Mouse (Mus musculus) heart, postnatal 4 days (tissue): Measurements from ENCODE around the gene B4galnt3. TPM values are rescaled to one million over a fixed set of nuclear protein-coding genes. Genes with fewer than 3 reads are reported as not detected.

ENCODE experiments used
- DNase-seq: peaks from one replicate; pipeline ENCODE4 v3.0.0; 2021
- total RNA-seq, 2 experiments: library from RNA; stranded (reverse); gene quantifications; 2 replicates each; pipeline ENCODE4 v1.2.3; 2021

The B4galnt3 gene
- total RNA-seq, 2 experiments from 2014 or later = 0.65 to 0.81 TPM

DNA sequence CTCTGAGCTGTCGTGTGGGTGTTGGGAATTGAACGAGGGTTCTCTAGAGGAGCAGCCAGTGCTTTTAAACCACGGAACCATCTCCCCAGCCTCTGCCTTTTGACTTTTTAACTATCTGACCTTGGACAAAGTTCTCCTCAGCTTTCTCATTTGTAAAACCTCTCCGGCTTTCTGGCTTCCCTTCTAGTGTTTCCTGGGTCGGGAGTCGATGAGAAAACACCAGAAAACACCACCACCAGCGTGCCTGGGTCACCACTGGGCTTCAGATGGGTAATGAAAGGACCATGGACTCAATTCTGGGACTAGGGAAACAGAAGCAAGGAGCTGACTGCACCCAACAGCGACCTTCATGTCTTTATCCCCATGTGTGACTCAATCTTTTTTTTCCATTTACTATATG lies 20.2 kb downstream of the B4galnt3 start:
- no peak for DNase-seq

DNA sequence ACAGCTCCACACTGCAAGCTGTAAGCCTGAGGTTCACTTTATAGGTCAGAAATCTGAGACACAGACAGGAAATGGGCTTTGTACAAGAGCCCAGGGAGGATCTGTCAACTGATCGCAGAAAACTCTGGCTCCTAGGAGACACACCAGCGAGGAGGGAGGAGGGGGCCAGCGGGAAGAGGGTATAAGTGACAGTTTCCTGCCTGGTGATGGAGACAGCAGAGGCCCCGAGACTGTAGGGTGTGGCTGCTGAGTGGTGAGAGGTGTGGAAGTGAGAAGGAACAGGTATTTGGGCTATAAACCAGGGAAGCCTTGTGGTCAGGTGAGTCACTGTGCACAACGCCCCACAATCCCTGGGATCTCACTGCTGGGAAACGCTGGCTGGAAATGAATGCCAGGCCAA lies 30.2 kb downstream of the B4galnt3 start:
- no peak for DNase-seq

DNA sequence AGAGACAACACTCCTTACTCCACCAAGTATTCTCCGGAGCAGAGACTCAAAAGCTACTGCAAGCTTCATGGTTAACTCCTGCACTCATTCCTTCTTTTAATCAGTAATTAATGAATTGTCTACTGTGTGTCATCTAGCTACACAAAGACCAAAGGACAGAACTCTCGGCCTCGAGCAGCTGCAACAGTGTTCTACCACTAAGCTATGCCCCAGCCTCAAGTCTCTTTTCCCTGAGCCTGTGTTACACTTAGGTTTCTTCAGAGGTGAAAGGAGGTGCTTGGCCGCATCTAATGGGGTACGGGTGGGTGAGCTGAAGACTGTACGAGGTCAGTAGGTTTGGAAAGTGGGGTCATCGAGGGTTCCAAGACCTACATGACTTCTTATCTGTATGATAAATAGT lies 30.8 kb downstream of the B4galnt3 start:
- DNase-seq = no peak

DNA sequence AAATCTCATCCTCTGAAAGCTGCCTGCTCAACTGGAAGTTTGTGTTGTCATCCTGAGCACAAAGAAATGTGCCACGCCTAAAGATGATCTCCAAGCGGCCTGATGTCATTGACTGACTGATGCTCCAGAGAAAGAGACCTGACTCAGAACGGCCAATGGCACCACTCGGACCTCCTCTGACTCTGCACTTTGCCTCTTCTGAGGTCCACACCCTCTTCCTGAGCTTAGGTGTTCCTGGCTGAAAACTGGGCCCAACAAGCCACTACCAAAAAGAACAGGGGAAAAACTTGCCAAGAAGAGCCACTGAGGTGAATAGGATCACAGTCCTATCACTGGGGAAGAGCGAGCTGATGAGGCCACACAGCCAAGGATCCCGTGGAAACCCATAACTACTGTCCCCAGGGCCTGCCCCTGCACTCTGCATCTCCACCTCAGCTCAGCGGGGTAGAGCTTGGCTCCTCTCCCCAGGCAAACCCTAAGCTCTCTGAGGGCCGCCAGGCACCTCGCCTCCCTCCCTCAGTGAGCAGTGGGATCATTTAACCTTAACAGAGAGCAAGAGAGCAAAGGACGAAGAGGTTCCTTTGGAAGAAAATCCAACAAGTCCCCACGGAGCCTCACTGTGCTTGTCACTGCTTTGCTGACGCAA lies 31.4 kb downstream of the B4galnt3 start:
- no peak for DNase-seq

DNA sequence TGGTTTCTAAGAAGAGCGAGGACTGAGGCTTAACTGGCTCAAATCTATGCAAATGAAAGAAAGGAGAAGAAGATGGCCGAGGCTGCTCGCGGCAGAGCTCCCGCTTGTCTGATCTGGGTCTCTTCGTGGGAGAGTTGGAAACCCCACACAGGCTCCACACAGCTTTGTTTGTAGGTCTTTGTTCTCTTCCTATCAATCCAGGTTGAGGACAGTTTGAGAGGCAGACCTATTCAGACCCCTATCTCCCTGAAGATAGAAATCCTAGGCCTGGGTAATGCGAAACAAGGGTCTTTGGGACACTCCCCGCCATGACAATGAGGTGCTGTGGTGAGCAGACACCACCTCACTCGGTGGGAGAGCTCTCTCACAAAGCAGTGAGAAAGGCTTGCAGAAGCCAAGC lies 34.9 kb downstream of the B4galnt3 start:
- DNase-seq = no peak

DNA sequence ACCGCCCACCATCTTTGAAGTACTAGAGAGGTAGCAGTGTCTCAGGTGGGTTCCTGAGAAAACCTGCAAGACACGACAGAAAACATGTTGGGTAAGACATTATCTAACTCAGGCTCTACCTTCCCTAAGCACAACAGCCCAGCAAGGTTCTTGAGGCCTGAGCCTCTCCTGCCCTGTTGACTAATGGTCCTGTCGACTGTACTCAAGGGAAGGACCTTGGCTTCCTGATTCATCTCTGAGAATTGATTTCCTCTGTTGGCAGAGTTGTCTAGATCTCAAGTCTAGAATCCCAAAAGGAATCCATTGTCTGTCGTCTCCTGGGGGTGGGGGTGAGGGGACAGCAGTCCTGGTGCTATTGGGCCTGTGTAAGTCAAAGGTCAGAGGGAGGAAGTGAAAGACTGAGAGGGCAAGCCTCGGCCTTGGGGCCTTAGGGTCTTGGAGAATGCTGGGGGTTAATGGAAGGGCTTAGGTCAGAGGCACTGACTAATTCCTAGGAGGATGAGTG lies 37.9 kb downstream of the B4galnt3 start:
- no peak for DNase-seq

DNA sequence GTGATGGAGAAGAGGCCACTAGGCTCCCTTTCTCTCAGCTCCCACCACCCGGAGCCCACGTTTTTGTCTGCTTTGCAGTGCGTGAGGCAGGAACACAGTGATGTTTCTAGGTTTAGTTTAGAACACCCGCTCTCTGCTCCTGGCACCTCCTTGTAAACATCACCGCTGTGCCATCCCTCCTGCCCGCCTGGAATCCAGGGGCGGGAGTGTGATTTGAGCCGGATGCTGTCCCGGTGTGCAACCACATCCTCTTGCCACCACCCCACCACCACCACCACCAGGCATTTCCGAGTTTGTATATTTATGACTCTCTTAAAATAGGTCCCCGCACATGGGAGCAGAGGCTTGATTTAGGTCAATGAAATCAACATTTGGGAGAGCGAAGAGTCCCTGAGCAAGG lies 38.7 kb downstream of the B4galnt3 start:
- no peak for DNase-seq

DNA sequence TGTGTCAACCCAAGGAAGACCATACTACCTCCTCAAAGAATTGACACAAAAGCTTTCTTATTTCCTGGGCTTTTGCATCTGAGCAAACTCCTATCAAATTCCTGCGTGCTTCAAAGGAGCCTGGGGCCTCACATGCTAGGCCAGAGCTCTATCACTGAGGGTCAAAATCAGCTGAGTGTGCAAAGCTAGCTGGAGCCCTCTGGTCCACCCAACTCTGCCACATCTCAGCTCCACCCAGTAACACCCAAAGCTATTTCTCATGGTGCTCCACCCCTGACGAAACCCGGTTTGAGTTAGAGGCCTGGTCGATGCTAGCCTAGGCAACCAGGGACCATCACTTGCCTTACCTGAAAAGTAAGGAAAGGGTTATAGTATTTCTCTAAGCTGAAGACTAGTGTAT lies 39.2 kb downstream of the B4galnt3 start:
- DNase-seq = no peak

DNA sequence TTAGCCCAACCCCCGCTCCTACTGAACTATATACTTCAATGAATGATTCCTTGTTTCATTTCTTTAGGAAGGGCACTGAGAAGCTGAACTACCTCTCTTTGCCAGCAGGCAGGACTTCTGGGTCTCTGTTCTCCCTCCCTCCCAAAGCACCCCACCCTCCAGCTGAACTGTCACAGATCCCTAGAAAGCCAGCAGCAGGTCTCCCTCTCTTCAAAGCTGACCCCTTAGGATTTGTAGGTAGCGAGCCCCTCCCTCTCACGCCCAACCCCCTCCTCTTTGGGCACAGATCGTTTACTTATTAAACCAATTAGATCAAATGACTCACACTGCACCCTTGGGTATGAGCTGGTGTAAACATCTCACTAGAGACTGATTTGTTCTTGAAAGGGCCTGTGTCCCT lies 39.7 kb downstream of the B4galnt3 start:
- no peak for DNase-seq

DNA sequence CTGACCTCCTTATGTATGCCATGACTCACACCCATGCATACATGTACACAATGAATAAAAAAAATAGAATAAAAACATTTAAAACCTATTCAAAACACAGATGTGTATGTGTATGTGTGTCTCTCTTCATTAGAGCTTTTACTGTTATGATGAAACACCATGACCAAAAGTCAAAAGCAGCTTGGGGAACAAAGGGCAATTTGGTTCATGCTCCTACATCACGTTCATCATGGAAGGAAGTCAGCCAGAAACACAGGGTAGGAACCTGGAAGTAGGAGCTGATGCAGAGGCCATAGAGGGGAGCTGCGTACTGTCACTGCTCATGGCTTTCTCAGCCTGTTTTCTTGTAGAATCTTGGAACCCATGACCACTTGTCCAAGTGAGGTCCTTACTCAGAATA lies 41.6 kb downstream of the B4galnt3 start:
- DNase-seq = no peak

DNA sequence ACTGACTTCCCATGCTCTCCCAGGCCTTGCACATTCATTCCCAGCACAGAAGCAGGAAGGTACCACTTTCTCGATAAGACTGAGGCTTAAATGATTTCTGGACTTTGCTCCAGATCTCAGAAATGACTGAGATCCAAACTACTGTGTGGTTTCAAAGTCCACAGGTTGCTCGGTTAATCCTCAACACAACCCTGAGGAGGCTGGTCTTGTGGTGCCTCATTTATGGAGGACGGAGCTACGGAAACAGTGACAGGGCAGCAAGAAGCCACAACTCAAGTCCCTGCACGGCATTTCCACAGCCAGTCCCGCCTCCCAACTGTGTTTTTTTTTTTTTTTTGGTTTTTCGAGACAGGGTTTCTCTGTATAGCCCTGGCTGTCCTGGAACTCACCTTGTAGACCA lies 43.3 kb downstream of the B4galnt3 start:
- no peak for DNase-seq

DNA sequence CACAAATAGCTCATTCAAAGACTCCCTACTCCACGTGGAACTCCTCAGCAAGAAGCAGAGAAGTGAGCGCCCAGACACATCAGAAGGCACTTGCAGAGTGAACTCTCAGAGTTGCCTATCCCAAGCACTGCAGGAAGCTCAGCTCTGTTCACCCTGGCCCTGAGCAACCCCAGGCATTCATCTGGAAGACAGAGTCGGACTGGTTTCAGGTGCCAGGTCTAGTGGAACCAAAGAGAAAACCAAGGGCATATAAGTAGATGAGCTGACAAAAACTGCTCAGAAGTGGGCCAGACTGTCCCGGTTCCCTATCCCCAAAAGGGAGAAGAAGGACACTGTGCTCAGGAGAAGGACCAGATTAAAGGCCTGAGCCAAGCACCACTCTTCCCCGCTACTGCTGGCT lies 44.5 kb downstream of the B4galnt3 start:
- DNase-seq = no peak

DNA sequence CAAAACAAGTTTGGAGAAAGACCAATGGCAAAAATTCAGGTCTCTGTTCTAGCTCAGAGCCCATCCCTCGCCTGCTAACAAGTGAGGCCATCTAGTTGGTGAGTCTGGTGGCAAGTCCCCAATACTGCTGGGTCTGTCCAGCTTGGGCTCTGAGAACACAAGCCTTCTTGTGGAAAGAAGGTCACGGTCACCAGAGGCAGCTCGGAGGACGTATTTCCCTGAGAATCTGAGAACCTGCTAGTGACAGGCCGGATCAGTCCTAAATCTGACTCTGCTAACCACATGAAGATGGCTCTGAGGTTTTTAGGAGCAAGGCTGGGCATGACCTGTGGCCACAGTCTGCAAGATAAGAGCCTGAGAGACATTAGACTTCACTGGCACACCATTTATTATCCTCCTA lies 47.7 kb downstream of the B4galnt3 start:
- DNase-seq = no peak

DNA sequence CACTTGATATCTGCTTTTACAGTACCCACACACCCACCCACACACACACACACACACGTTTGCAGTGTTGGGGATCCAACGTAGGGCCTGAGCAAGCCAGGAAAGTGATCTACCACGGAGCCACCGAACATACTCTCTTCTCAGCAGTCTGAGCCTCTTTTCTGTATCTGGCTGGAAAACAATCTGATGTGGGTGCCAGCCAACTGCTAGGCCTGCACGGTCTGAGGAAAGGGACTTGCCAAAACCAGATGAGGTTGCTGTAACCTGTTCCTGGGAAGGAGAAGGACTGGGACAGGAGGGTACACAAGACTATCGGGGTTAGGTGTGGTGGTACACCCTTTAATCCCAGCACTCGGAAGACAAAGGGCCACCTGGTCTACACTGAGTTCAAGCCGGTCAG lies 51.1 kb downstream of the B4galnt3 start:
- DNase-seq = no peak

DNA sequence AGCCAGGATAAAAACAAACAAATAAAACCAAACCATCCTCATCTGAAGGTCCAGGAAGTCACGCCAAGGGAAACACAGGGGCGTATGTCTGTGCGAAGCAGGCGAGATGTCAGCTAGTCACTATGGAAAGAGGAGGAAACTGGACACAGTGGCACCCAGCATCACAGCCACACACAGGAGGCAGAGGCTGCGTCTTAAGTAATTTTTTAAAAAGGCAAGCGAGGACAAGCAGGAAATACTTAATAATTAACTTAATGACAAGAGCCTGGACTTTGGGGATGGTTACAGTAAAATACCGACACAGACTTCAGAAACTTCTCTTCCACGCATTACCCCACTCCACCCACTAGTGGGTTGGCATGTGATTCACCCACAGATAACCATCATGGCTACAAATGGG lies 51.8 kb downstream of the B4galnt3 start:
- DNase-seq = no peak

DNA sequence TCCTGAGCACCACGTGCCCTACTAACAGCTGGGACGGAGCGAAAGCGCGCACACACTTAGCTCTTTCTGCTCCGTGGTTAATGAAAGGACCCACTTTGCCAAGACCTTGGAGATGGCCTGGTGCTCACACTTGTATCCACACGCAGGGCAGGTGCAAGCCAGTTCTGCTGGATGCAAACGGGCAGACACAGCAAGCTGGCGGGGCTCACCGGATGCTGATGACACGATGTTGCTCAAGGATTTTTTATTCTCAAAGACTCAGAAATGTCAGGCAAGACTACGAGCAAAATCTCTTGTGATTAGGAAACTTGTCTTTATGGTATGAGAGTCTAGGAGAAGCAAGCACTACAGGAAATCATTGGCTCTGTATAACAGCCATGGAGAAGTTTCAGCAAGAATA lies 52.9 kb downstream of the B4galnt3 start:
- no peak for DNase-seq

DNA sequence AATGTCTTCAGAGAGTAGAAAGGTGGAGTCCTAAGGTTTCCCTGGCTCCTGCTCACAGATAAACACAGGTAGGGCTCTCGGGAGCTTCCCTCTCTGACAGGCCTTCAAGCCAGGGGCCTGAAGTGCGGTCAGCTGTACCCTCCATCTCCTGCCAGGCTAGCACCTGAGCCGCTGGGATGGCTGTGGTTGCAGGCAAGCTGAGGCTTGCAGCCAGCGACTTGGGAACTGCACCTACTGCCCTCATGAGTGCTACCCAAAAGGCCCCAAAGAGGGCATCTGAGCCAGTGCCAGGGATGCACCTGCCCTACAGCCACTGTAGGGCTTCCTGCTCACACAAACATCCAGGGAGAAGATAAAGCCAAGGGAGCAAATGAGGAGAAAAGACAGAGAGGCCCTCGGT lies 53.9 kb downstream of the B4galnt3 start:
- no peak for DNase-seq

DNA sequence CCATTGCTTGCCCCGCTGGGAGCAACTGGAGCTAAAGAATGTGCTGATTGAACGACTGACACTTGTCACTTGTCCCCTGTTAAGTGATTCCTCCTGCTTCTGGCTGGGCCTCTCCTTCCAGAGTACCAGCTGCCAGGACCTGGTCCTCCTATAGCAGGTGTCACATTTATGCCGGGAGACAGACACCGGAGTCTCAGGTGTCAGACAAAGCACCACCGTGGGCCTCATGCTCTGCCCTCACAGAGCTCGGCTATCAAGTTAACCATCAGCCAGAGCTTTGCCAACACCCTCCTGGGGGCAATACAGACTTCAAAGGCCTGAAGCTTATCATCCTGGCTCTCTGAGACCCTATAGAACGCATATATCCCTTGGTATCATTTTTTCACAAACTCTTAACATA lies 58.5 kb downstream of the B4galnt3 start:
- DNase-seq = no peak

DNA sequence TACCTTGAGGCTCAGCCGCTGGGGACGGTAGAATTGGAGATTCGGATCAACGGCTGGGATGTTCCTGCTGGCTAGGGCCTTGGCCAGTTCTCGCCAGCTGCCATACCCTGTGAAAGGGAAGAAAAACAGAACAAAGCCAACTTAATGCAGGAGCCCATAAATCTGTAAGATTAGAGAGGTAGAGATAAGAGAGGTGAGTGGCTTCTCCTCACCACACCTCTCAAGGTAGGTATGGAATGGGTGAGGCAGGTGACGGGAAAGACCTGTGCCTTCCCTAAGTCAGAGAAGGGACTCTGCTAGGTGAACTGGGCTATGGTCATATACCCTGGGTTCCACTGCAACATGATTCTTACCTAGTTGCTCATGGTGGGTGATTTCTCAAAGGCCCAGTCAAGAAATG lies 61.5 kb downstream of the B4galnt3 start:
- no peak for DNase-seq

DNA sequence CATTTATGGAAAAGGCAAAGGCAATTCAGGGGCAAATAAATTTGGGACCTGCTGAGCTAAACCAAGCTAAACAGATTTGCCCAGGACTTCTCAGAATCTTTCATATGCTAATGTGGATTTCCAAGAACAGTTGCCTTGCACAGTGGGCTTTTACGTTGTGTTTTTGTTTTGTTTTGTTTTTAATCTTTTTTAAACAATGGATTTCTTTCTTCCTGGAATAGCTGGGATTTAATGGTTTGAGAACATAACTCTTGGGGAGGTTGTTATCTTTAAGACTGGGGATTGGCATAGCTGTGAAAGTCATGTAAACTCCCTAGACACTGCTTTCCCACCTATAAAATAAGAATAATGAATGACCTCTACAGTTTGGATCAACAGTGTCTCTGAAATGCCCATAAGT lies 63.9 kb downstream of the B4galnt3 start:
- no peak for DNase-seq

DNA sequence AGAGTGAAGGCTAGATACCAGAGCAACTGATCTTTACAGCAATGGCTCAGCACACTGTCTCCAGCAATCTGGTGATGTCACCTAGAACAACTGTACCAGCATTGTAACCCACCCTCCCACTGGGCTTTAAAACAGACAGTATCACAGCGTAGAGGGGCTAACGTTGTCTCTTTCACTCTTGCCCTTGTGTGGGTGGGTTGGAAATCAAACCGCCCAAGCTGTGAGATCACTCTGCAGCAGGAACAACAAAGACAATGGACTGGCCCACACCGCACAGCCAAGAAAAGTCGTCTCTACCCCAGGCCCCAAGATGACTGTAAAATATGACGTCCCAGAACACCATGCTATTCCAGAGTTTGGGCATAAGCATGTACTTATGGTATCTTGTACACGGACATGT lies 64.6 kb downstream of the B4galnt3 start:
- DNase-seq = no peak

DNA sequence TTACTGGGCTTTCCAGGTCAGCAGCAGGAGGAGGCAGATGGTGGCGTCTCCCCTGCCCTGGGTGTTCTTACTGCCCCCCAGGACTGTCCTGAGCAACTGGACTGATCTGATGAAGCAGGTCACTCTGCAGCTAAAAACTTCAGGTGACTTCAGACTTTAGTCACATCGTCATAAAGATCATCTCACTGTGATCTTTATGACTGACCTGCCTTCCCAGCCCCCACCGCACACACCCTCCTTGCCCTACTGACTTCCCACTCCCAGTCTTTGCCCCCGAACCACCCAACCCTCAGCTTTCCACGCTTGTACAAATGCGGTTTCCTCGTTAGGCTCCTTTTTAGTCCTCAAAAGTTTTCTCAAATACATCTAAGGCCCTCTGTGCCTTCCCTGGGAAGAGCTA lies 67.3 kb downstream of the B4galnt3 start:
- DNase-seq = no peak

DNA sequence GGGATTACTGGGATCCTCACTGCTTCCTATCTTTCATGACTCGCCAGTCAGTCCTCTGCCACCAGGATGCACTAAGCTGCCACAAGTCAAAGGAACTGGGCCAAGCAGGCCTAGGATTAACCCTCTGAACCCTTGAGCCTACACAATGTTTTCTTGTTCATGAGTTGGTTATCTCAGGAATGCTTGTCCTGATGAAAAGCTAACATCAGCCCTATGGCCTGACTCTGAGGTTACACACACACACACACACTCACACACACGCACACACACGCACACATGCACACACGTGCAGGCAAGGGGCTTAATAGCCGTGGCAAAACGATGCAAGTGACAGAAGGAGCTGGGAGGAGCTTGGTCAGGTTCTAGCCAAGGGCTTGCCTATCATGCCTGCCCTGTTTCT lies 69.0 kb downstream of the B4galnt3 start:
- no peak for DNase-seq

DNA sequence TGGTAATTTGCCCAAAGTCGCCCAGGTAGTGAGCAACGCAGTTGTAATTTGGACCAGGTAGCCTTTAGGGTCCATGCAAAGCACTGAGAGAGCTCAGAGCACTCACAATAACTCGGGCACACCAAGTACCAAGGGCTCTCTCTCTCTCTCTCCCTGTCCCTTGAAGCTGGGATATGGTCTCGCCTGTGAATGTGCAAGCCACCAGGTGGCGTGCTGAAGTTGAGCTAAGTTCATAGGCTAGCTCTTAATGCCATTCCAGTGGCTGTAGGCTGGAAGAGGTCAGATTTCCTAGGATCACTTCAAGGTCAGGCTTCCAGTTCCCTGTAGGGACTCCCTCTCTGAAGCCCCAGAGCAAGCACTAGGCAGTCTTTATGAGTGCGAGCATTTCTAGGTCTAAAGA lies 71.7 kb downstream of the B4galnt3 start:
- DNase-seq = peak; percentile 79

DNA sequence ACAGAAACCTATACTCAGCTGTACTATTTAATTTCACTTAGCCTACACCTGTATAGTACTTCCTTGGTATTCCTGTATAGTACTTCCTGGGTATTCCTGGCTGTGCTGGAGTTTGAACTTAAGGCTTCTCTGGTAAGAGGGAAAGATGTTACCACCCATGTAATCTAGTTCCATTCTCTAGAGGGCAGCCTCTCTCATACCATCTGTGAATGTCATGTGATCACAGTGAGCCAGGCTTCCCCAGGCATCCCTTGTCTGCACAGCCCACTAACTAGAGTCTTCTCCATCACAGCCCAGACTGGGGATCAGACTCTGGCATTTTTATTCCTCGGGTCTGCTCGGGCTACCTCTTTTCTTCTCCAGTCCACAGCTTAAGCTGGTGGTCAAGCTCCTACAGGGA lies 75.1 kb downstream of the B4galnt3 start:
- no peak for DNase-seq
